Mouse (Mus musculus): ENCODE data around the gene Apon.

- TF ChIP-seq CTCF (IDR thresholded peaks at IDR 0.05; ENCODE audit: low read depth, low read length), result no peak
- no peak for TF ChIP-seq GATA1 (IDR thresholded peaks at IDR 0.05; ENCODE audit: borderline replicate concordance, low read length)
- no peak for TF ChIP-seq TAL1 (conservative IDR thresholded peaks at IDR 0.05; ENCODE audit: low read depth, low read length)
- no peak for TF ChIP-seq GATA2 (IDR thresholded peaks at IDR 0.05; ENCODE audit: borderline replicate concordance, low read depth, low read length)
These were observed 15.5 kb downstream of the Apon start for GRCm38 (mm10) chr10:128269206-128269910.
